Mouse (Mus musculus) embryonic fibroblast, embryonic 13.5 days (primary cell): ENCODE measurements around the gene Nkapd1.

Experiments used
- CTCF ChIP-seq: IDR thresholded peaks from 2 replicates; pipeline ENCODE4 v1.5.1; 2011; ENCODE audit warnings: mild to moderate bottlenecking, control low read depth, low read length, moderate library complexity, borderline replicate concordance; ENCODE audit not compliant: insufficient read depth
- POLR2A ChIP-seq: IDR thresholded peaks from 2 replicates; pipeline ENCODE4 v1.6.1; 2011; ENCODE audit warnings: low read depth, mild to moderate bottlenecking, control low read depth, low read length, moderate library complexity

GRCm38 (mm10) chr9:50617794-50618330 is 598 bp upstream of the Nkapd1 start:
- TF ChIP-seq POLR2A (no peak), CTCF (no peak)
